ENCODE assay signal across 10 mouse cellular contexts in the genomic region with DNA sequence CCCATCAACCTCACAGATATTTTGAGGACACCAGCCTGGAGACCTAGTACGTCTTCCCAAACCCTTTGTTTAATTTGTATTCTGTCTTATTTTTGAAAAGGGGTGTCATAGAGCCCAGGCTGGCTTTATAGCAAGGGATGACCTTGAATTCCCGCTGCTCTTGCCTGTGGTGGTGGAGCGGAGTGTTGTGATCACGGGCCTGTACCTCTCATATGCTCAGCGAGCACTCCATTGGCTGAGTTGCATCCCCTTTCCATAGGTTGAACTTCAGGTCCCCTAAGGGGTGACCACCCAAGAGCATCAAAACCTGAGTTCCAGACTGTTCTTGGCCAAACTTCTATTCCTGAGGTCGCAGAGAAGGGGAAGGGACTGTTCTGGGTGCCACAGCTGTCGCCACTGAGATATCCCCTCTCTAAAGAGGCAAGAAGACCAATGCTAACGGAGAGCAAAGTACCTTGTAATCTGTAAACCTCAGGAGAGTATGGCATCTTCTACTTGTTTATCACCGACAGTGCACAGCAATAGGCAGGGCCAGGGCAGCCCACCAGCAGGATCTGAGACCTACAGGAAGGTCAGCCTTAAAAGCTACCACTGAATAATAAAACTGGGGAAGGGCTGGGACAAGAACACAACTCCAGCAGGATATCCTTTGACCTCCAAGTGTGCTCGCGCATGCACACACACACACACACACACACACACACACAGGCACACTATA. TPM values are rescaled to one million over a fixed set of nuclear protein-coding genes. Genes with fewer than 3 reads are reported as not detected.
DNase-seq lines count a peak whose midpoint lies in the region; ATAC-seq and TF ChIP-seq lines count a peak whose summit lies in the region.
"Had no signal": no experiment of that assay in that cellular context is flagged by ENCODE, and none has a peak within 500 bp of the region (broad histone marks: within the 10 kb centered on the region; RNA-seq: fewer than 3 reads in every experiment).

No protein-coding gene starts in this region.

- H3K27me3 ChIP-seq in megakaryocyte, embryonic 14.5 days (replicated peaks): peaks cover 8% of the 10 kb centered on the region
- no peaks in the 10 kb centered on the region for H3K27me3 ChIP-seq in limb, embryonic 12.5 days

- no peaks in the 10 kb centered on the region for H3K36me3 ChIP-seq in megakaryocyte, embryonic 14.5 days (replicated peaks; ENCODE audit: low read length)
- H3K36me3 ChIP-seq in limb, embryonic 12.5 days: no peaks in the 10 kb centered on the region

- no peak overlapping the region for H3K9ac ChIP-seq in limb, embryonic 12.5 days (replicated peaks)

- WGBS in limb, embryonic 12.5 days: 79% methylated on average over 11 of the region's 11 CpGs
- 74% methylated on average over 11 of the region's 11 CpGs for WGBS in olfactory bulb, adult 2 months

- DNase-seq in cerebellum, adult 9-10 months: peak; percentile 43
- no peak for DNase-seq in cerebellum, adult 8-10 months
- no peak for DNase-seq in frontal cortex, postnatal 14 days (ENCODE audit: low spot score in 2 of 2)
- no peak for DNase-seq in kidney, adult 18-20 months

- H3K4me2 ChIP-seq in limb, embryonic 12.5 days: peak overlapping the region; percentile 55

- no peaks in the 10 kb centered on the region for H3K9me3 ChIP-seq in megakaryocyte, embryonic 14.5 days
- H3K9me3 ChIP-seq in limb, embryonic 12.5 days: no peaks in the 10 kb centered on the region

- no peak for TF ChIP-seq POLR2A in olfactory bulb, adult 2 months (IDR thresholded peaks at IDR 0.05; ENCODE audit: insufficient read depth, low read depth, low read length)

- TF ChIP-seq CTCF in olfactory bulb, adult 2 months (IDR thresholded peaks at IDR 0.05; ENCODE audit: insufficient read depth, low read depth, low read length): no peak

- H3K4me3 ChIP-seq in megakaryocyte, embryonic 14.5 days (replicated peaks): peak overlapping the region; percentile 90
- peak overlapping the region; percentile 23; the same call in 1 of the 2 replicates for H3K4me3 ChIP-seq in limb, embryonic 12.5 days (replicated peaks)
- H3K4me3 ChIP-seq in olfactory bulb, adult 2 months (ENCODE audit: insufficient read depth, low read depth, low read length): no peak overlapping the region

- H3K27ac ChIP-seq in limb, embryonic 12.5 days: no peak overlapping the region
- H3K27ac ChIP-seq in olfactory bulb, adult 2 months (ENCODE audit: insufficient read depth, low read depth, low read length): peak overlapping the region; percentile 62; the same call in 1 of the 2 replicates

- ATAC-seq in megakaryocyte, adult 5-6 weeks (ENCODE audit: poor library complexity, severe bottlenecking): no peak
- ATAC-seq in limb, embryonic 12.5 days (ENCODE audit: insufficient number of reproducible peaks, insufficient read depth, low FRiP score, low TSS enrichment, low read depth): no peak

- H3K4me1 ChIP-seq in megakaryocyte, embryonic 14.5 days: peaks cover 42% of the 10 kb centered on the region
- H3K4me1 ChIP-seq in limb, embryonic 12.5 days (replicated peaks): peaks cover 14% of the 10 kb centered on the region; the same call in 1 of the 2 replicates
- peaks cover 4% of the 10 kb centered on the region for H3K4me1 ChIP-seq in olfactory bulb, adult 2 months (ENCODE audit: control insufficient read depth, insufficient read depth, low read length)

RNA-seq across cellular contexts. Expression of a gene that starts 3.5 kb away (rescaled TPM):
- polyA plus RNA-seq in megakaryocyte, embryonic 14.5 days (2012; ENCODE audit: insufficient read depth, low replicate concordance): 0.51 TPM in 1 of 2 replicates, not detected in the other
- total RNA-seq in megakaryocyte, adult 5-6 weeks (2015): not detected in 2 replicates
- total RNA-seq in megakaryocyte, adult 5-6 weeks (2017): not detected in 2 replicates
- polyA plus RNA-seq in limb, embryonic 12.5 days (2016; fragmentation: Nextera tagmentation; extraction: Ambion mirVana): 2.8 and 3.0 TPM in 2 replicates
- polyA plus RNA-seq in olfactory bulb, adult 2 months (2012; ENCODE audit: insufficient read depth, insufficient read length, low replicate concordance, missing spikeins): not detected in 2 replicates
- total RNA-seq: adrenal gland, adult 8-10 months had no signal

RNA-seq across cellular contexts. Expression of a gene that starts 11.2 kb away (rescaled TPM):
- polyA plus RNA-seq in megakaryocyte, embryonic 14.5 days (2012; ENCODE audit: insufficient read depth, low replicate concordance): 211 and 280 TPM in 2 replicates
- 73.7 and 76.7 TPM in 2 replicates for total RNA-seq in megakaryocyte, adult 5-6 weeks (2015)
- total RNA-seq in megakaryocyte, adult 5-6 weeks (2017): 155 and 158 TPM in 2 replicates
- polyA plus RNA-seq in limb, embryonic 12.5 days (2016; fragmentation: Nextera tagmentation; extraction: Ambion mirVana): 12.0 and 12.6 TPM in 2 replicates
- 129 TPM in 1 of 2 replicates, not detected in the other for polyA plus RNA-seq in olfactory bulb, adult 2 months (2012; ENCODE audit: insufficient read depth, insufficient read length, low replicate concordance, missing spikeins)

RNA-seq across cellular contexts. Expression of a gene that starts 12.2 kb away (rescaled TPM):
- polyA plus RNA-seq in megakaryocyte, embryonic 14.5 days (2012; ENCODE audit: insufficient read depth, low replicate concordance): not detected in 2 replicates
- not detected in 2 replicates for total RNA-seq in megakaryocyte, adult 5-6 weeks (2015)
- total RNA-seq in megakaryocyte, adult 5-6 weeks (2017): not detected in 2 replicates
- polyA plus RNA-seq in limb, embryonic 12.5 days (2016; fragmentation: Nextera tagmentation; extraction: Ambion mirVana): not detected in 2 replicates
- not detected in 2 replicates for polyA plus RNA-seq in olfactory bulb, adult 2 months (2012; ENCODE audit: insufficient read depth, insufficient read length, low replicate concordance, missing spikeins)
- total RNA-seq: adrenal gland, adult 8-10 months; gastrocnemius, postnatal 36 days had no signal

RNA-seq across cellular contexts. Expression of a gene that starts 30.1 kb away (rescaled TPM):
- 775 and 2,394 TPM in 2 replicates for polyA plus RNA-seq in megakaryocyte, embryonic 14.5 days (2012; ENCODE audit: insufficient read depth, low replicate concordance)
- total RNA-seq in megakaryocyte, adult 5-6 weeks (2015): 0.74 and 1.0 TPM in 2 replicates
- 0.18 and 0.69 TPM in 2 replicates for total RNA-seq in megakaryocyte, adult 5-6 weeks (2017)
- polyA plus RNA-seq in limb, embryonic 12.5 days (2016; fragmentation: Nextera tagmentation; extraction: Ambion mirVana): 34.6 and 37.7 TPM in 2 replicates
- not detected in 2 replicates for polyA plus RNA-seq in olfactory bulb, adult 2 months (2012; ENCODE audit: insufficient read depth, insufficient read length, low replicate concordance, missing spikeins)

RNA-seq across cellular contexts. Expression of a gene that starts 43.6 kb away (rescaled TPM):
- polyA plus RNA-seq in megakaryocyte, embryonic 14.5 days (2012; ENCODE audit: insufficient read depth, low replicate concordance): not detected in 2 replicates
- 0.36 and 0.42 TPM in 2 replicates for total RNA-seq in megakaryocyte, adult 5-6 weeks (2015)
- total RNA-seq in megakaryocyte, adult 5-6 weeks (2017): 0.49 and 4.8 TPM in 2 replicates
- 290 and 351 TPM in 2 replicates for polyA plus RNA-seq in limb, embryonic 12.5 days (2016; fragmentation: Nextera tagmentation; extraction: Ambion mirVana)
- polyA plus RNA-seq in olfactory bulb, adult 2 months (2012; ENCODE audit: insufficient read depth, insufficient read length, low replicate concordance, missing spikeins): not detected in 2 replicates
